Mouse (Mus musculus) cerebellum, adult 11-12 months (tissue): Measurements from ENCODE around the gene Gnat2.
A peak's percentile ranks its signal among the peaks of the same experiment; 100 is the strongest.

Experiments used
- DNase-seq: peaks from one replicate; pipeline ENCODE4 v3.0.0; 2022

Gnat2 gene

GRCm38 (mm10) chr3:108092536-108093115 is at the start of gene Gnat2:
Gene Gnat2 (plus strand): TSS chr3:108092789.
- no peak for DNase-seq

GRCm38 (mm10) chr3:108044394-108045140 is 48.0 kb upstream of the Gnat2 start, which contains the start of gene Gstm4:
Gene Gstm4 (minus strand): TSS chr3:108044894.
- DNase-seq: peak; percentile 86

GRCm38 (mm10) chr3:108046944-108047655 is 45.5 kb upstream of the Gnat2 start:
- DNase-seq: no peak

- DNase-seq: no peak
Measured at GRCm38 (mm10) chr3:108048306-108048705, 44.3 kb upstream of the Gnat2 start.

GRCm38 (mm10) chr3:108050493-108050892 is 42.1 kb upstream of the Gnat2 start:
- no peak for DNase-seq

- DNase-seq: no peak
Measured at GRCm38 (mm10) chr3:108061420-108061819, 31.2 kb upstream of the Gnat2 start.

- no peak for DNase-seq
Measured at GRCm38 (mm10) chr3:108062648-108063047, 29.9 kb upstream of the Gnat2 start.

- no peak for DNase-seq
Measured at GRCm38 (mm10) chr3:108064672-108065071, 27.9 kb upstream of the Gnat2 start.

GRCm38 (mm10) chr3:108065551-108065950 is 27.0 kb upstream of the Gnat2 start:
- DNase-seq: no peak

GRCm38 (mm10) chr3:108067370-108067934 is 25.1 kb upstream of the Gnat2 start:
- no peak for DNase-seq

- no peak for DNase-seq
Measured at GRCm38 (mm10) chr3:108068826-108069225, 23.8 kb upstream of the Gnat2 start.

GRCm38 (mm10) chr3:108069231-108069870 is 23.2 kb upstream of the Gnat2 start:
- no peak for DNase-seq

GRCm38 (mm10) chr3:108070295-108071293 is 22.0 kb upstream of the Gnat2 start:
- DNase-seq: peak; percentile 59

GRCm38 (mm10) chr3:108072983-108073569 is 19.5 kb upstream of the Gnat2 start:
- DNase-seq: peak; percentile 35

- no peak for DNase-seq
Measured at GRCm38 (mm10) chr3:108076836-108077235, 15.8 kb upstream of the Gnat2 start.

GRCm38 (mm10) chr3:108081681-108082080 is 10.9 kb upstream of the Gnat2 start:
- DNase-seq: no peak

- no peak for DNase-seq
Measured at GRCm38 (mm10) chr3:108082251-108082875, 10.2 kb upstream of the Gnat2 start.

- no peak for DNase-seq
Measured at GRCm38 (mm10) chr3:108083161-108083560, 9.4 kb upstream of the Gnat2 start.

GRCm38 (mm10) chr3:108083904-108084407 is 8.6 kb upstream of the Gnat2 start:
- peak; percentile 61 for DNase-seq

GRCm38 (mm10) chr3:108084767-108085270 is 7.8 kb upstream of the Gnat2 start:
- no peak for DNase-seq
